Mouse (Mus musculus): ENCODE measurements around the gene Btbd9. TPM values are rescaled to one million over a fixed set of nuclear protein-coding genes. Genes with fewer than 3 reads are reported as not detected.

The Btbd9 gene
- polyA plus RNA-seq, 1 experiment = 27.2 TPM

DNA sequence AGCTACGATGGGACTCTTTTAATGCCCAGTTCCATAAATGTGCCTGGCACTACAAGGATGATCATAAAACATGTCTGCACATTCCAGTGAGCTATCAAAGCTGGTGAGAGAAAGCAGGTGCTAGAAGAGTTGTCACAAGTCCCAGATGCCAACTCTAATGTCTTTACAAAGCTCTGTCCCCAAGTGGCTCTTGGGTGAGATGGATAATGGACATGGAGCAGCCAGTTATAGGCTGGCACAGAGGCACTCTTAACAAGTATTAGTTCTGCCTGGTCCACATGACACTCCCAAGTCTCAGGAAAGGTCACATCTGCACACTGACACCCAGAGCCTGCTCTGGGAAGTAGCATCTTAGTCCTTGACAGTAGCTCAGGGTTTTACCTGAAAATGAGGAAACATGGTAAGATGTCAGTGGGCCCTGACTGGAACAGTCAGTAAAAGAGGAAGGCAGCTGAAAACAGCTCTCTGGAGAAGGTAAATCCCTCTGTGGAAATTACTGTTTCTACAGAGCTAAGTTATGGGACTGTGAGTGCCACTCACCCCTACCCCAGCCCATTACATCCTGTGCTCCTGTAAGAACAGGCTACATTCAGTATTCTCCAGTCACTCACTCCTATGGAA is 91.7 kb downstream of the Btbd9 start:
- DNase-seq (ENCODE audit: low read depth) = no peak

DNA sequence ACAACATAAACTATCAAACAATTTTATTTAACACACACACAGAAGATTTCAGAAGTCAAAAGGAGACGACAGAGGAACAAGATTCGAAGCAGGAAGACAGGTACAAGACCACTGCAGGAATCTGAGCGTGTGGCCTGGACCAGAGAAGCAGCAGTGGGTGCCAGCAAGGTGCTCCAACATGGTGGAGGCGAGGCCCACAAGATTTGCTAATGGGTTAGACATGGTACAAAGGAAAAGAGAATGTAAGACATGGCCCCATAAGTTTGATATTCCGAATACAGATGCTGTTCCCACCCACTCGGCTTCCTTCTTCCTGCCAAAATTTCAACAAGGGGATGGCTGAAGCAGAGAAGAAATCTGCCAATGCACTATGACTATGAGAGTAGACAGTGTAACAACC is 94.5 kb downstream of the Btbd9 start:
- no peak for DNase-seq (ENCODE audit: low read depth)

DNA sequence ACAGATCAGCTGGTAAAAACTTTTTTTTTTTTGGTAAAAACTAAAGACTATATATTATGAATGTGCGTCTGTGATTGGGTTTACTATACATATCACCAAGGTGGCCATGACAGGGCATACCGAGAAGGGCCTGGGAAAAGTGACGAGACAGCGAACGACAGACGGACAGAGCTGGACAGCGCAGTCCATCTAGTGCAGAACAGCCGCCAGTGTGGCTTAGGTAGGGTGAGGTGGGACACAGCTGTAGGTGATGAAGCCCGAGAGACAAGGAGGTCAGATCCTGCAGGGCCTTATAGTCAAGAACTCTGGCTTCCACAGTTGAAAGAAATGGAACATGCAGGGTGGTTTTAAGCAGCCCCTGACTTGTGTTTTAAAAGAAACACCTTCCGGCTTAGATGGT is 94.9 kb downstream of the Btbd9 start:
- no peak for DNase-seq (ENCODE audit: low read depth)

DNA sequence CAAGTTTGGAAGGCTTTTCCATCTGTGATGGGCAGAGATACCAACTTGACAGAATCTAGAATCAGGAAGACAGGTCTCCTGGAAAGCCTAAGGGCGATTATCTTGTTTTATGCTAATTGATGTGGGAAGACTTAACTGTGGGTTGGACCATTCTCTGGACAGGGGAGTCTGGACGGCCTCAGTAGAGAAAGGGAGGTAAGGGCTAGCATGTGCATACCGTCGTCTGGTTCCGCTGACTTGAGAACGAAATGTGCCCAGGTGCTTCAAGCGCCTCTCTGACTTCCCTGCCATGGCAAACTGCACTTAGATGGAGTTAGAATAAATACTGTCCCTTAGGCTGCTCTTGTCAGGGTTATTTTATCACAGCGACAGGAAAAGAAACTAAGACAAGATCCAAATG is 95.9 kb downstream of the Btbd9 start:
- DNase-seq (ENCODE audit: low read depth) = no peak

DNA sequence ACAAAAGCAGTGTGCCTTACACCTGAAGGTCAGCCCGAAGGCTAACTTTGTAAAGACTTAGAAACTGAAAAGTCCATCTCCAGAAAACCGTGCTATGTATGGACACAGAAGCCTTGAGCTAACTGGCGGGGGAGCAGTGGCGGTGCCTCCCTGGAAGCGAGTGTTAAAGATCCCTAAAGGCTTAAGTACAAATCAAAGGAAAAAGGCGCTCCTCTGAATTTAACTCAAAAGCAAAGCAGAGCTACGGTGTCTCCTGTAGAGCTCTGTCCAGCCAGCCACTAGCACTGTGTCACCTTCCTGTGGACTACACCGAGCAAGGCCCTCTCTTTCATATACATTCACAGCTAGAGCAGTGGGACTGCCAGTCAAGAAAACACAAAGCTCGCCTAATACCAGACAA is 98.1 kb downstream of the Btbd9 start:
- DNase-seq (ENCODE audit: low read depth) = no peak

DNA sequence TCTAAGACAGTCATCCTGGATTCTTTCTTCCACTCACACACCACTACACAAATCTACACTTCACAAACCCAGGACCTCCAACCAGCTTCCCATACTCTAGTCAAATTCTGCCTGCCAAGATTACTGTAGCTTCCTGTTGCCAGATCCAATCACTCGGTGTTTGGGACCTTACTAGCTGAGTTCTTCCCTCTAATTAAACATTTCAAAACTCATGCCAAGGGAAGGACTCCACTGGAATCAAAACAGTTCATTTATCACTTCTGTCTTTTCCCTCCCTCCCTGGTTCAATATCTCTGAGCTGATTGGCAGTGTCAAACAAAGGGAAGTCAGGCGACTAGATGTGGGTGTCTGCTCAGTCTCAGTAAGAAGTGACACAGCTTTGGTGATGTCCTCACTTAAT is 101.7 kb downstream of the Btbd9 start:
- DNase-seq (ENCODE audit: low read depth) = no peak

DNA sequence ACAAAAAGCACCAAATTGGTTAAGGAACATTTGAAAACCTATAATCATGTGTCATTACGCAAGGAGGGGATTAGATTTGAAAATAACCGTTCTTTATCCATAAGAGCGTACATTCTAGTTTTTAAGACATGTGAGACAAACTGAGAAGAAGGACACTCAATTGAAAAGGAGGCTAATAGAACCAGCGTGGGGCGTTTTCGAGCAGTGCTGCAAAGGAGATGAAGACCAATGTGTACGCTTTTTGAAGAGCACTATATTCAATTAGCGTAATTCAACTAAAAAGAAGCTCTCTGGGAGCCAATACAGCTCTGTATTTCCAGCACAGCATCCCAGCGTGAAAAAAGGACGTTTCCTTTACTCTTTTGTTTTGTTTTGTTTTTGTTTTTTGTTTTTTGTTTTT is 103.5 kb downstream of the Btbd9 start:
- DNase-seq (ENCODE audit: low read depth) = no peak

DNA sequence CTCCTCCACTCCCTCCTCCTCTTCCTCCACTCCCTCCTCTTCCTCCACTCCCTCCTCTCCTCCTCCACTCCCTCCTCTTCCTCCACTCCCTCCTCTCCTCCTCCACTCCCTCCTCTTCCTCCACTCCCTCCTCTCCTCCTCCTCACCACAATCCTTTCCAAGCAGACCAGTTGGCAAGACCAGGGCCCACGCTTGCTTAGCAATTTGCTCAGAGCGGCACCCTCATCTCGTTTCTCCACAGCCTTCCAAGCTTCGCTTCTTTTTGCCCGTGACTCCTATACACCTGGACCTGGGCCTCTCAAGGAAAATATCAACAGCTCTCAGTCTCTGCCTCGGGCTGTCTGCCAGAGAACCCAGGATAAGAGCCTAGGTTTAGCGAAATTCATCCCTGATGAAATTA is 104.8 kb downstream of the Btbd9 start:
- DNase-seq (ENCODE audit: low read depth) = no peak

DNA sequence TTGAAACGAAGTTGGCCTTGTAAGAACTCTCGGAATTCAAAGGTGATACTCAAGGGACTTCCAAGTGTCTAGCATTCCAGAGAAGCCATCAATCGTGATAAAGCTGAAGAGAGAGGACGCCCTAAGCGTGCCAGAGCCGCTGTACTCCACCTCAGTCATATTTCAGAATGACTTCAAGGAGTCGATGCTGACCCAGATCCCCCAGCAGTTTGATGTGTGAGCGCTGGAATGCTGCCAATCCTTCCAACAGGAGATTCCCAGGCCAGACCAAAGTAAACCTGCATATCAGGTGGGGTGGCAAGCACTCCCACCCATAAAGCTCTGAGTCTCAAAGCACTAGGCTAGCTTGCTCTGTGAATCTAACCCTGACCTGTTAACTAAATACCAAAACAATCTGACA is 105.5 kb downstream of the Btbd9 start:
- no peak for DNase-seq (ENCODE audit: low read depth)

DNA sequence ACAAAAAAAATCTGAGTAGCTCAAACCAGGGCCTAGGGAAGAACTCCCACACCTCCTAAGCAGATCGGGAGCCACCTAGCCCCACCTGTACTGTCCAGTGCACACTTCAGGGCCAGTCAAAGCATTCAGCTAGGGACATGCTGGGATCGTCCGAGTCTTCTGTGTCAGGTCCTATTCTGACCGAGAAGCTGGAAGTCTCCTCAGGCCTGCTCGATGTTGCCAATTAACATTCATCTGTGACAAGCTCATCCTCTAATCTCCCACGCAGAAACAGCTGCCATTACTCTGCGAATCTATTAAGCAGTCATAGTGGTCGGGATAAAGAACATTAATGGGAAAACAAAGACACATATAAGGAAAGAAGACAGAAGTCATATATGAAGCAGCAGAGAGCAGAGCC is 106.0 kb downstream of the Btbd9 start:
- DNase-seq (ENCODE audit: low read depth) = no peak

DNA sequence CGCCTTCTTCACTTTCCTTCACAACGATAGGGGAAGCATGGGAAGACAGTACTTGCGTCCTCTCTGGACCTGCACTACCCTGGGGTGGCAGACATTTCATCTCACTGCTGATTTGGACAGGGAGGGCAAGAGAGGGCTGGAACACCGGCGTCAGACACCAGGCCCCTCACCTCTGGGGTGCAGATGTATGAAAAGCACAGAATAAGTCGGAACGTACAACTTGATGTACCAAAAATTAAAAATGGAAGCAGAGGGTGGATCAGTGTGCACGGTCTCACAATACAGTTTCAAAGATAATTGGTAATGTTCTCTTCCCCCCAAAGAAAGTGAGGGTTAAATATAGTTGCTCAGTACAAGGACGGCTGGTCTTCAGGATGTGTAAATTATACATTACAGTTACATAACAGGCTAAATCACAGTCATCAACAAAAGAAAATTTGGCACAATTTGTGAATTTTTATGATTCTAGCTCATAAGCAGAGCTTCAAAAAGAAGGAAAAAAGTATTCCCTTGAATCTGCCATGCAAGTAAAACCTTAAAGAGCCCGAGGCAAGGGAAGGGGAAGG is 106.7 kb downstream of the Btbd9 start:
- DNase-seq (ENCODE audit: low read depth) = no peak

DNA sequence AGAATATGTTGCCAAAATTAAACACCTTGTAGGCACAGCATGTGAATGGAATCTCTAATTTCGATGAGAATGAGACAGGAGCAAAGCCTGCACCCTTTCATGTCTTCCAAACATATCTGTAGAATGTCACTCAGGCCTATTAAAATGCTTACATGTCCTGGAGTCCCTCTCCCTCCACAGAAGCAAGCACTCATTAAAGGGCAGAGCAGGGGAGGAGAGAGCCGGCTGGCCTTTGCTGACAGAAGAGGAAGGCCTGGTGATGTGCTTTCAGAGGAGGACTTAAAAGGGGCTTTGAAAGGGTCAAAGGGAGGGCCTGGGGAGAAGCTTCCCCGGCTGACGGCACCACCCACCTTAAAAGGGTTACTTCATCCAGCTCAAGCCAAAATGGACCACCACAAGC is 107.9 kb downstream of the Btbd9 start:
- no peak for DNase-seq (ENCODE audit: low read depth)

DNA sequence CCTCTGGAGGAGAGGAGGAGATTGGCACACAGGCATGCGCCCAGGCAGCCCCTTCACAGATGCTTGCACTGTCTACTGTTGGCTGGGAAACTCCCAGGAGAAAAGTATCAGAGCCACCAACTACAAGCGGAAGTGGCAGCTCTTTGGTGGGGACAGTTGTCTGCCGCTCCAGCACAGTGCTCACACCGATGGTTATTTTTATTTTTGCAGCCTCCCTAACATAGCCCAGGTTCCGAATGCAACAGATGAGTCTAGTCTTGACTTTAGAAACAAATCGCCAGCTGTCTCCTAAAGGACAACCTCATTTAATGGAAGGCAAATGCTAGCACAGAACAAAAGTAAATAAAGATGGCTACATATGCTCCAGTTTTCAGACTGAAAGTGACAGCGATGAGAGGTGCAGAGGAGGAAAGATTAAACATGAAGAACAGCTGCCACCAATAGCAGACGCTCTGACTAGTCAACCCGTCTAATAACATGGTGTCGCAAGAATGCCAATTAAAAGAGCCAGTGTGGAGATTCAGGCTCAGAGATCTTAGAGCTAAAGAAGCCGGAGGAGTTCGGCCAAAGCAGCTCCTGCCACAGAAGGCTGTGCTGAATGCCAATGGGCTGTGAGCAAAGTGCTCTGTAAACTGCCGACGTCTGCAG is 108.6 kb downstream of the Btbd9 start:
- no peak for DNase-seq (ENCODE audit: low read depth)

DNA sequence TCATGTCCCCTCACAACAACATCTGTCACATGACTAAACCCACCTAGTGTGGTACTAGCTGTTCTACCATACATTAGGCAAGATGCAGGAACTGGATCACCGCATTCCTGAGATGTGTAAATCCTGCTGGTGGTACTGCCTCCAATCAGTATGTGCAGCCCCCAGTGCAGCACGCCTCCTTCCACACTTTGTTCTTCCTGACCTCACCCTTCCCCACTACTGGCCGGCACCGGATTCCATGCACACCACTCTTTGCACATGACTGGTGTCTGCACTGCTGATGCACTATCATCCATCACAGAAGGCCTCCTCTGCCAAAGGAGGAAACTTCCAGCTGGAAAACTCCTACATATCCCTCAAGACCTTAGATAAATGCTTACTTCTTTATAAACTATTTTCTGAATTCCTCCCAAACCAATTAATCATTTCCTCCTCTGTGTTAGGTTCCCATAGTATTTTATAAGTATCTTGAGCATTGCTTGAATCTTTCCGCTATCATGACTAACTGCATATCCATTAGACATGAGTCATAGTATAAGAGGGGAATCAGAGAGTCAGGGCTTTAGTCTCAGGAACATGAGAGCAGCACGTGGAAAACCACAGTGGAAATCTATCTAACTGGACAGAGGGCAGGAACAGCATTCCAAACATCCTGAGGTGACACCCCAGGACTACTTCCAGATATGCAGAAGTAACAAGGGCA is 111.1 kb downstream of the Btbd9 start:
- no peak for DNase-seq (ENCODE audit: low read depth)

DNA sequence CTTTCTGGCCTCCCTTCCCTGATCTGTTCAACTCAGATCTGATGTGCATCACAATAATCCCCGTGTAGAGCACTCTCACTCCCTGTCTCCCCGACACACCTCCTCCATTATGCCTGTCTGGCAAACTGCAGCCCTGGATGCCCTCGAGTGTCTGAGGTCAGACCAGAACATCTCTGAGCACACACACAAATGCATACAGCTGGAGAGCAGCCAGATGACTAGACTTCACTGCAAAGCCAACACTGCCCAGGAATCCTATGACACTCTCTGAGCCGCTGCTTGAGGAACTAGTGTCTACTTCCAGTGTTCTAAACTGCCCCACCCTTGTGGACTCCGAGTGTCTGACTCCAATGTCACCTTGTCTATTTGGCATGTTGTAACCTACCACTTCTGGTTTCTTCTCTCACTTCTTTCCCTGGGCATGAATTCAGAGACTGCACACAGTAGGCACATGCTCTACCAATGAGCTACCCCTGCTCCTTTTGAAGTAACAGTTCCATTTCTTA is 112.0 kb downstream of the Btbd9 start:
- no peak for DNase-seq (ENCODE audit: low read depth)

DNA sequence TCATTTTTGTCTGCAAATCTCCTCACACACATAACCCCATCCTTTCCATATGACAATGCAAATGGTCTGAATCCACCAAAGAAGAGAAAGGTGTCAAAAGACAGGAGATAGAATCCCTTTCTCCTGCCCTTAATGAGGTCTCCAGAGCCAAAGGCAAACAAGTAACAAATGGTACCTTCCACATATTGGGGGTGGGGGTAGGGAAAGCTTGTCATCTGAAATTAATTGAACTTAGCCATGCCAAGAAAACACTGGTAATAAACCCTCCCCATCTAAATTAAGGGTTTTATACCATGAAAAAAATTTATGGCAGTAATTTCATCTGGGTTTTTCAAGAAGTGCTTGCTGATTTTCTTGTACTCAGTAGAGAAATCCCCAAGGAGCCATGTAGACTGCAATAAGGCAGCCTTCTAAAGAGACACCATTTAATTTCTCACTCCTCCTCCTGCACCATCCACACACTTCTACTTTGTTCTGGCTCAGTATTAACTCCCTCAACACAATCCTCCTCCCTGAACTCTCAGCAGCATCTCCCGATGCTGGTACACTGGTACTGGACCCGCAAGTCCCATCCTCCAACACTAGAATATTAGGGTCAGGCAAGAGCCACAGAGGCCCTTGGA is 115.5 kb downstream of the Btbd9 start:
- no peak for DNase-seq (ENCODE audit: low read depth)

DNA sequence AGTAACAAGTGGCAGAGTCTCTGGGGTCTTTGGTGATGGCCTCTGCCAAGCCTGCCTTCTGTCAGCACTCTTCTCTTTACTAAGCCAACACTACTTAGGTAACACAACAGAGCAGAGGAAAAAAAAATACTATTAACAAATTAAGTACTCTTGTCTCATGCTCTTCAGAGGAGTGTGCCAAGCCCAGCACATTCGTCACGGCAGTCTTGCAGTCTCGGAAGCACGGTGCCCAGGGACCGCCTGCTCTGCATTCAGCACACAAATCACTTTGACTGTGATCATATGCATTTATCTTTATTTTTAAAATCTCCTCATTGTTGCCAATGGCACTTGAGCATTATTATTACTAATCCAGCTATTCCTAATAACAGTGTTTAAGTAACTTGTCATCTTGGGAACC is 116.6 kb downstream of the Btbd9 start:
- no peak for DNase-seq (ENCODE audit: low read depth)

DNA sequence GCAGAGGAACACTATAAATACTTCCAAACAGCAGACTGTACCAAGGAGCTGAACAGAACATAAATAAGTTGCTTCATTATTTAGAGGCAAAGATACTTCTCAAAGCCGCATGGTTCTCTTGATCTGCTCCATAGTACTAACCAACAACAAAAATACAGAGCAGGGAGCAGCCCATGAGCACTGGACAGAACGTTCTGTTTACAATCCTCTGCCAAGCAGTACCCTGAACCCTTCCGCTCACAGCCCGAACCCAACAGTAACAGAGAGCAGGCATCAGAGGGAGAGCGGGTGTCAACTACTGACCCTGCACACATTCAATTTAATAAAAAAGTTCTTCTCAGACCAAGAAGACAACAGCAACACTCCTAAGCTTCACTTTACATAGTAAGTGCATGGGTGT is 117.4 kb downstream of the Btbd9 start:
- no peak for DNase-seq (ENCODE audit: low read depth)

DNA sequence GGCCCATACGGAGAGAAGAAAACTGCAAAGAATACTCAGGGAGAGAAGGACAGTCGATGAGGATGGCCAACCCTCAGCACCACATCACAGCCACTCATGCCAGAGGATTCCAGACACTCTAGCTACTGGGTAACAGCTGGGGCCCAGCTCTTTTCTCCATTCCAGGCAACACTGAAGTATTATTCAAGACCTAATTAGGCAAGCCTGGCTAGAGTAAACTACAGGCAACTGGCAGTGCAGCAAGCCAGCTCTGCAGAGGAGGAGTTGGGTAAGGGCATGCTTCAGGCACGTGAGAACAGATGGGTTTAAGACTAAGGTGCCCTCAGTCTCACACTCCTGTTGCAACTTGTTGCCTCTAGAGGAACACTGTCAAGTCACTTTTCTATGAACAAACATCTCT is 118.0 kb downstream of the Btbd9 start:
- peak; percentile 72 for DNase-seq (ENCODE audit: low read depth)

DNA sequence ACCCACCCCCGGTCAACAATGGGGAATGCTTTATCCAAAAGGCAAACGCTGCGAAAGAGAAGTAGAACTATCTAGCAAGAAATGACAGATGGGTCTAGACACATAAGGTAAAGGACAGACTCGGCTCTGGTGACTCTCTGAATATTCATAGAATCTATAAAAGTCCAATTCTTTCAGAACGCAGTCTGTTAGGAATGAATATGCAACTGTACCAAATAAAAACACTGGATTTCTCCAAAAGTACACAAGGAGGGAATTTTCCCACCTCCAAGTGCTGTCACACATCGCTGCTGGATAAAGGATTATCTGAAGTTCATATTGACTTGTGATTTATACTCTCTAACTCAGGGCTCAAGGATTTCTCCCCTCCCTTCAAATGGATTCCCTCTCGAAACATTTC is 118.8 kb downstream of the Btbd9 start:
- no peak for DNase-seq (ENCODE audit: low read depth)

DNA sequence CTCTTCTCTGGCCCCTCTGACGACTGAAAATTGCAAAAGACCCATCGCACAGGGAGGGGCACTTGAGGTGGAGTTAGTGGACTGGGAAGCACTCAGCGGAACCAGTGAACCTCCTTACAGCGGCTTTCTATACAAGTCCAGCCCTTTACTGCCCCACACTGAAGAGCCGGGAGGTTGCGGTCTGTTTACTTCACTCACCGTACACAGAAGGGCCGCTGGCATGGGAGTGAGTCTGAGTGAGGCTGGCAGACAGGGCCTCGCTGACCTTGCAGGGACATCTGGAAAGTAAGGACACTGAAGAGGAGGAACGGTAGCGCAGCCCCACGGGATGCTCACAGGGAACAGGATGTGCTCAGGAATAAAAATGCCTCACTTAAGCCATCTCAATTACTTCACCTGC is 120.0 kb downstream of the Btbd9 start:
- no peak for DNase-seq (ENCODE audit: low read depth)

DNA sequence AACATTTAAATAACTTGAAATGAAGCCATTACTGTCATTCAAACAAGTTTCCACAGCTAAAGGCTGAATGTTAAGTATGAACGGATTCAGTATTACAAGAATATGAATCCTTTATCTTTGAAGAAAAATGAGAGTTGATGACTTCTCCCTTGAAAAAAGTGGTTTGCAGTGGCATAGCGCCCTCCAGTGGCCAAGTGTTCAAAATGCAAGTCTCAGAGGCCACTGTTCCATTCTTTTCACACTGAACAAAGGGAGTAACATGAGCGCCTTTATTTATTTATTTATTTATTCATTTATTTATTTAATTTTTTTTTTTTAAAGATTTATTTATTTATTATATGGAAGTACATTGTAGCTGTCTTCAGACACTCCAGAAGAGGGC is 121.4 kb downstream of the Btbd9 start:
- DNase-seq (ENCODE audit: low read depth) = no peak

Measured in gonadal fat pad, adult 2 months (tissue).